Mouse (Mus musculus) forebrain, postnatal 0 days (tissue): ENCODE measurements around the gene Cpne5. TPM values are rescaled to one million over a fixed set of nuclear protein-coding genes. Genes with fewer than 3 reads are reported as not detected.
"Not testable (repeated sequence)": the region's sequence is repeated elsewhere in the genome, so short reads cannot be mapped to it uniquely, and the experiment has no call there.

Experiments used
- ATAC-seq: fragments of 200-750 bp; cut with Nextera tagmentation; 2 replicates; pipeline ENCODE4 v1.8.0; 2017; ENCODE audit warnings: mild to moderate bottlenecking, moderate library complexity
- DNase-seq: peaks from one replicate; pipeline ENCODE4 v3.0.0-alpha.2; 2015
- H3K27ac ChIP-seq: fragments of 300-500 bp; sonication (generic); 2 replicates; pipeline ENCODE4 v1.5.1; 2014; ENCODE audit warnings: low read depth, mild to moderate bottlenecking, antibody characterized with exemption, low read length, moderate library complexity, mixed read lengths
- H3K27me3 ChIP-seq: fragments of 300-500 bp; sonication (generic); 2 replicates; pipeline ENCODE4 v1.6.1; 2014; ENCODE audit warnings: mild to moderate bottlenecking, low read length, mixed read lengths; ENCODE audit not compliant: insufficient read depth
- H3K36me3 ChIP-seq: fragments of 300-500 bp; sonication (generic); 2 replicates; pipeline ENCODE4 v1.6.1; 2014; ENCODE audit warnings: mild to moderate bottlenecking, moderate library complexity; ENCODE audit not compliant: insufficient read depth
- H3K4me1 ChIP-seq: fragments of 300-500 bp; sonication (generic); 2 replicates; pipeline ENCODE4 v1.6.1; 2014; ENCODE audit warnings: antibody characterized with exemption; ENCODE audit not compliant: insufficient read depth
- H3K4me2 ChIP-seq: fragments of 300-500 bp; sonication (generic); 2 replicates; pipeline ENCODE4 v1.6.1; 2014; ENCODE audit warnings: low read depth, mild to moderate bottlenecking, moderate library complexity
- H3K4me3 ChIP-seq: fragments of 300-500 bp; sonication (generic); 2 replicates; pipeline ENCODE4 v1.5.1; 2014; ENCODE audit warnings: low read depth, low read length, mixed read lengths
- H3K9ac ChIP-seq: fragments of 300-500 bp; sonication (generic); 2 replicates; pipeline ENCODE4 v1.6.1; 2014; ENCODE audit warnings: mild to moderate bottlenecking
- H3K9me3 ChIP-seq: fragments of 300-500 bp; sonication (generic); 2 replicates; pipeline ENCODE4 v1.6.1; 2016; ENCODE audit warnings: low read length
- CTCF ChIP-seq: sonication (generic); IDR thresholded peaks from 2 replicates; pipeline ENCODE4 v1.5.1; 2016; ENCODE audit warnings: antibody characterized with exemption, control low read depth, low read depth
- WGBS: fragments of 180-500 bp; shearing (Covaris S2); extraction: QIAGEN DNeasy Blood & Tissue Kit; methylation state at CpG from one replicate; pipeline ENCODE4 v1.1.7; 2014; 5-methylcytosine and 5-hydroxymethylcytosine counted together
- polyA plus RNA-seq: library from polyadenylated mRNA; unstranded; fragments of >200 nt; fragmentation: Nextera tagmentation; extraction: Ambion mirVana; gene quantifications from 2 replicates; pipeline ENCODE4 v1.2.1, GENCODE M21; 2015
- total RNA-seq: library from RNA; depleted of rRNA; stranded (reverse); fragments of >200 nt; gene quantifications from 2 replicates; pipeline ENCODE4 v1.2.3, GENCODE M21; 2014

Gene Cpne5
- total and polyA plus RNA-seq, 2 experiments from 2014 or later, result 60.0 to 61.6 TPM

- Histone ChIP-seq H3K27me3 (no peaks in the 10 kb centered on the region), H3K9me3 (no peaks in the 10 kb centered on the region), H3K4me1 (no peaks in the 10 kb centered on the region), H3K9ac (no peak overlapping the region), H3K4me3 (no peak overlapping the region), H3K27ac (no peak overlapping the region), H3K4me2 (no peak overlapping the region), H3K36me3 (peaks cover 20% of the 10 kb centered on the region)
- 92% methylated on average over 10 of the region's 10 CpGs for WGBS
- DNase-seq (no peak), ATAC-seq (no peak)
- TF ChIP-seq CTCF, result no peak
These were observed 19.1 kb upstream of the Cpne5 start for GRCm38 (mm10) chr17:29257001-29257511.

- 85% methylated on average over 6 of the region's 6 CpGs for WGBS
- no peak overlapping the region for H3K27ac ChIP-seq
- no peak for TF ChIP-seq CTCF
- H3K36me3 ChIP-seq, result peaks cover 21% of the 10 kb centered on the region
- H3K4me3 ChIP-seq, result no peak overlapping the region
- ATAC-seq, result no peak
- no peak overlapping the region for H3K9ac ChIP-seq
- H3K4me1 ChIP-seq, result no peaks in the 10 kb centered on the region
- H3K4me2 ChIP-seq, result no peak overlapping the region
- no peak for DNase-seq
- H3K9me3 ChIP-seq, result no peaks in the 10 kb centered on the region
- H3K27me3 ChIP-seq, result no peaks in the 10 kb centered on the region
These were observed 18.5 kb upstream of the Cpne5 start for GRCm38 (mm10) chr17:29256507-29256906.

GRCm38 (mm10) chr17:29254784-29255183, 16.8 kb upstream of the Cpne5 start:
- H3K27me3 ChIP-seq, H3K4me3 ChIP-seq, H3K4me2 ChIP-seq, H3K27ac ChIP-seq, H3K4me1 ChIP-seq, H3K9me3 ChIP-seq, DNase-seq, H3K9ac ChIP-seq, ATAC-seq: not testable (repeated sequence)
- peaks cover 37% of the 10 kb centered on the region for H3K36me3 ChIP-seq
- WGBS, result 92% methylated on average over 6 of the region's 6 CpGs

- TF ChIP-seq CTCF, result no peak
- Histone ChIP-seq H3K9ac (no peak overlapping the region), H3K4me2 (no peak overlapping the region), H3K4me1 (no peaks in the 10 kb centered on the region), H3K4me3 (no peak overlapping the region), H3K27me3 (no peaks in the 10 kb centered on the region), H3K9me3 (no peaks in the 10 kb centered on the region), H3K36me3 (peaks cover 43% of the 10 kb centered on the region), H3K27ac (no peak overlapping the region)
- 87% methylated on average over 9 of the region's 9 CpGs for WGBS
- no peak for DNase-seq
- no peak for ATAC-seq
These were observed 15.7 kb upstream of the Cpne5 start for GRCm38 (mm10) chr17:29253684-29254083.

- Histone ChIP-seq H3K4me1 (no peaks in the 10 kb centered on the region), H3K27ac (no peak overlapping the region), H3K9me3 (no peaks in the 10 kb centered on the region), H3K4me2 (no peak overlapping the region), H3K36me3 (peaks cover 41% of the 10 kb centered on the region), H3K27me3 (no peaks in the 10 kb centered on the region), H3K9ac (no peak overlapping the region), H3K4me3 (no peak overlapping the region)
- 95% methylated on average over 2 of the region's 2 CpGs for WGBS
- no peak for ATAC-seq
- no peak for TF ChIP-seq CTCF
- DNase-seq, result no peak
These were observed 15.3 kb upstream of the Cpne5 start for GRCm38 (mm10) chr17:29253236-29253635.

- Histone ChIP-seq H3K27ac (0 out of 2 replicates have a peak overlapping the region, but pooled peaks have one; percentile 4), H3K27me3 (no peaks in the 10 kb centered on the region), H3K36me3 (peaks cover 34% of the 10 kb centered on the region), H3K4me3 (no peak overlapping the region), H3K9ac (no peak overlapping the region), H3K9me3 (no peaks in the 10 kb centered on the region), H3K4me1 (no peaks in the 10 kb centered on the region), H3K4me2 (no peak overlapping the region)
- 62% methylated on average over 15 of the region's 15 CpGs for WGBS
- ATAC-seq (peak; percentile 27; the same call in 1 of the 2 replicates), DNase-seq (no peak)
- TF ChIP-seq CTCF, result no peak
These were observed 13.8 kb upstream of the Cpne5 start for GRCm38 (mm10) chr17:29251608-29252390.

GRCm38 (mm10) chr17:29251006-29251405, 13.0 kb upstream of the Cpne5 start:
- H3K4me1 ChIP-seq, H3K4me3 ChIP-seq, DNase-seq, H3K27me3 ChIP-seq, ATAC-seq, H3K4me2 ChIP-seq, H3K27ac ChIP-seq, H3K9me3 ChIP-seq, H3K9ac ChIP-seq: not testable (repeated sequence)
- H3K36me3 ChIP-seq, result peaks cover 31% of the 10 kb centered on the region
- 79% methylated on average over 14 of the region's 14 CpGs for WGBS
